Mouse (Mus musculus): ENCODE measurements at regions not wholly inside any gene's neighbourhood (a gene's known extent, or its start where the extent isn't known, plus 50 kb on each side); places are given as distances from the start of the nearest gene placed in this dataset.
"Not testable (repeated sequence)": the region's sequence is repeated elsewhere in the genome, so short reads cannot be mapped to it uniquely, and the experiment has no call there.

GRCm38 (mm10) chr2:79022954-79023353 lies 155.0 kb downstream of the Ube2e3 start:
- no peak for DNase-seq (ENCODE audit: low spot score in 2 of 2)

GRCm38 (mm10) chr2:79025678-79026077 lies 157.8 kb downstream of the Ube2e3 start:
- no peak for DNase-seq (ENCODE audit: low spot score in 2 of 2)

DNA sequence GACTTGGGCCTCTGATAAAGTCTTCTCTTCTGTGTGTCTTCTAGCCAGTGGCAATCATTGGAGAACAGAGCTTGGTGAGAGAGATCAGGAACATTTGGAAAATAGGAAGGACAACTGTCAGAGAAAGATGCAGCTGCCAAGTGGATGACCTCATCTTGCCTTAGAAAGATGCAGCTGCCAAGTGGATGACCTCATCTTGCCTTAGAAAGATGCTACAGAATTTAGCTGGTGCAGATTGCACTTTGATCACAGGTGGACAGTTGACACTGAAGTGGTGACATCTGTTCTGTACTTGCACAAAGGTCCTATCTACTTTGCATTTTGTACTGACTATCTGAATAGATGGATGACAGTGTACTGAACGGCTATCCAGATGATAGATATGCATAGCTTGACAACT lies 163.1 kb downstream of the Ube2e3 start:
- DNase-seq (ENCODE audit: low spot score in 2 of 2), result peak in 1 of 2 experiments; percentile 6

DNA sequence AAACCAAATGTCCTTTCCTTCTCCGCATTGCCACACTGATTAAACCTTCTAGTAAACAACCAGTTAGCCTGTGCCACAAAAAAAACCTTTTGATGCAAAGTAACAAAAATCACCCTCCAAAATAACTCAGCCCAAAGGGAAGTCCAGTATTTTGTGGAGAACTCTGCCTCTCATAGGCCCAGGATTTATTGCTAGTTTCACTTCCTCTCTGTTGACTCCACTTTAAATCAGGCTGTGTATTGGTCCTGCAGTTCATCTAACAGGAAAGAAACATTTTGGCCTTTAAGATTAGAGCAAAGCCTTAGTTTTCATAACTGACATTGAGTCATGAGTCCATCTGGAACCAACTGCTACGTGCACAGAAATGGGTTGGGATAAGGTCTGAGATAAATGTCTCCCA lies 168.4 kb downstream of the Ube2e3 start:
- no peak for DNase-seq (ENCODE audit: low spot score in 2 of 2)

GRCm38 (mm10) chr2:79038624-79039023 lies 170.7 kb downstream of the Ube2e3 start:
- DNase-seq (ENCODE audit: low spot score in 2 of 2), result no peak

DNA sequence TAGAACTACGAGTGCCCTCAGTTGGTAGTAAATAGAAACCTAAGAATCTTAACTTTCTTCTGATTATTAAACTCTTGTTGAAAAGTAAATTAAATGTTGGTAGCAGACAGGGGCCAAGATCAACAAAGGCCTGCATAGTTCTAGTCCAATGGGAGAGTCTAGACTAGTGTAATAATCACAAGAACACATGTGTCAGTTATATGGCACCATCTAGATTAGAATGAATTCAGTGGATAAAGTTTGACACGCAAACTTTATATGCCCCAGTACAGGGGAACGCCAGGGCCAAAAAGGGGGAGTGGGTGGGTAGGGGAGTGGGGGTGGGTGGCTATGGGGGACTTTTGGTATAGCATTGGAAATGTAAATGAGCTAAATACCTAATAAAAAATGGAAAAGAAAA lies 176.9 kb downstream of the Ube2e3 start:
- not testable (repeated sequence) for DNase-seq (ENCODE audit: low spot score in 2 of 2)

GRCm38 (mm10) chr2:79045508-79045907 lies 177.6 kb downstream of the Ube2e3 start:
- no peak for DNase-seq (ENCODE audit: low spot score in 2 of 2)

DNA sequence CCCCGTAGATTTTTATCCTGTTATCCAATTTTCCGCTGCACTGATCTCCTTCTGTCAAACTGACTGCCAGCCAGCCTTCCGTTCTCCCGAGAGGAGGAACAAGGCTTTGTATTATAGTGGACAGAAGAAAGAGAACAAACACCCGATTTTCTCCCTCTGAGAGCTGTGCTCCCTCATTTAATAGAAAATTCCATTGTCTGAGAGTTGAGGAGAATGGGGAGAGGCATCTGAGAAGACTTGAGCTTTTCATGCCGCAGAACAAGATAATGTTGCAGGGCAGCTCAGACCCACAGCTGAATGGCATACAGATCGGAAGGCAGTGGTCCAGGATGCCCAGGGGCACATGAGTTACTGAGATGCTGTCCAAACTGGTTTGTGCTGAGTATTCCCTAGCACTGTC lies 180.1 kb downstream of the Ube2e3 start:
- DNase-seq (ENCODE audit: low spot score in 2 of 2), result no peak

DNA sequence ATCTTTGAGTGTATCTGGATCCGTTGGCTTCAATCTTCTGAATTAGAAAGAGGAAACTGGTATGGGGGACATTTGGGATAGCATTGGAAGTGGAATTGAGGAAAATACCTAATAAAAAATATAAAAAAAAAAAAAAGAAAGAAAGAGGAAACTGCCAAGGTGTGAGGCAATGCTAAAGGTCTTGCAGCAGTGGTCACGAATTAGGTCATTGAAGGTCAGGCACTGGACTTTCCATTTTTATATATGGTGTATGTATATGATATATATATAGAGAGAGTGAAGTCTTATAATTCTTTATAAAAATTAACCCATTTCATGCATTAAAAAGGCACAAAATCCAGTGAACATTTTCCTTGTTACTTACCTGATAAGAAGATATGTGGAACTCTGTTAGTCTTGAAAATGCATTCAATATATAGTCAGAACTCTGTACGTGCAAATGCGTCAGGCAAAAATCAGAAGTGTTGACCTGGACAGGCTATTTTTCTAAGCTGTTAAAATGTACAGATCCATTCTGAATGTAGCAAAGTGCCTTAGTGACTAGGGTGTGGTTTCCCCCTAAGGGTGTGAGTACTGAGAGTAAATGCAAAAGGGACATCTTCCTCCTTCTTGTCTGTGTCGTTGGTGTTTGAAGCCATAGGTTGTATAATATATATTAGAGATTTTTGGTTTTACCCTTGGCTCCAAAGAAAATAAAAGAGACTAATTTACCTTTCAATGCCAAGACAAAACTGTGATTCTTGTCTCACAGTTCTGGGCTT lies 181.0 kb downstream of the Ube2e3 start:
- no peak for DNase-seq (ENCODE audit: low spot score in 2 of 2)

GRCm38 (mm10) chr2:79050495-79051046 lies 182.6 kb downstream of the Ube2e3 start:
- no peak for DNase-seq (ENCODE audit: low spot score in 2 of 2)

DNA sequence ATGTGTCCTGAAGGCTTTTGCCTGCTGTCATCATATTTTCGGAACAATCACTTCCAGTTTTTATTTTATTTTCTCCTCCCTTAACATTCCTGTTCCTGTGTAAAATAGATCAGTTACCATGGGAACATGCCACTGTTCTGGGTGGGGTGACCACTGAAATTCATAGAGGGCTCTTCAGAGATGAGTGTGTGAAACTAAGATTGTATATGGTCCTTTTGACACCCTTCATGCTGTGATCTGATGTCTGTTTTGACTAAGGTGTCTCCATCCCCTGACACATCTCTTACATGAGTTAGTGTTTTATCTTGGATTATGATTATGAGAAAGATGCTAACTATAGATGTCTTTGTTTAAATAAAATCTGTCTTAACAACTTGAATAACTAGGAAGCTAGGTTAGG lies 184.3 kb downstream of the Ube2e3 start:
- no peak for DNase-seq (ENCODE audit: low spot score in 2 of 2)

GRCm38 (mm10) chr2:79056138-79056537 lies 188.2 kb downstream of the Ube2e3 start:
- DNase-seq (ENCODE audit: low spot score in 2 of 2), result peak in 1 of 2 experiments; percentile 26

GRCm38 (mm10) chr2:79059115-79059943 lies 191.4 kb downstream of the Ube2e3 start:
- no peak for DNase-seq (ENCODE audit: low spot score in 2 of 2)

DNA sequence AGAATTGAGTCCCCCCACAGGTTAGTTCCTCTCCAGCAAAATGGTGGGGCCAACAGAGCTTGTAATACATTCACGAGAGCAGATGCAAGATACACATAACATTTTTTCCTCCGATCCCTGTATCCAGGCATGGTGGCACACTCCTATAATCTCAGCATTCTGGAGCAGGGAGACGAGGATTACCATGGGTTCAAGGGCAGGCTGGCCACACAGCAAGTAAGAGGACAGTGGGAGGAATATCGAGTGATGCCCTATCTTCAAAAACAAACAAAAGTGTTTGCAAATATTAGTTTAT lies 192.0 kb downstream of the Ube2e3 start:
- DNase-seq (ENCODE audit: low spot score in 2 of 2), result no peak

DNA sequence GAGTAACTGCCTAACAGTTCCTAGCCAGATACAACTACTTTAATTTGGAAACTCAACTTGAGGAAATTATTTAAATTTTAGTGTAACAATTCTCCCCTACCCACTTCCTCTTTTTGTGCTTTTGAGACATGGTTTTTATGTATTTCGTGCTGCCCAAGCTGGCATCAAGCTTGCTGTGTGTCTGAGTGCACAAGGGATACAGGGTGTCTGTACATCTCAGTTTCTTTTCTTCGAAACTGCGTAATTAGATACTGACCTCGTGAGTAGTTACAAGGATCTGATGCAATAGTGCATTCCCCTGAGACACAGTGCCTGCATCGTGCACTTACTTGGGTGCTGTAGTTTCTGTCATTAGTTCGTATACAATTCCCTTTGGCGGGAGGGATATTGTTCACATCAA lies 192.4 kb downstream of the Ube2e3 start:
- no peak for DNase-seq (ENCODE audit: low spot score in 2 of 2)

DNA sequence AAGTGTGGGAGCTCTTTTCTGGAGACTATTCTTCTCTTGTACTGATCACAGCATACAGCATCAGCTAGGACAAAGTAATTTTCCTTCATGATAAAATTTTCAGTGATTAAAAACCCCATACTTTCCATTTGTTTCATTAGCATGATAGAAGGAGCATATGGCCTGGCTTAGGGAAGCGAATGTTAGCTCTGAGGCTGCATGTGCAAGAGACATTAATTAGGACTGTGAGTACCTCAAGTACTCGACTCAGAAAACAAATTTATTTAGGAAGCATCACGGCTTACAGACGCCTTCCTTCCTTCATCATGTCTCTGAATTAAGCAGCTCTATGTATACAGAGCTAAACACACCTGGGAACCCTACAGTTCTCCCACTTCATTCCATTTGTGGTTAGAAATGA lies 193.6 kb upstream of the Itga4 start:
- DNase-seq (ENCODE audit: low spot score in 2 of 2), result no peak

- DNase-seq (ENCODE audit: low spot score in 2 of 2), result no peak
These were observed 193.0 kb upstream of the Itga4 start for GRCm38 (mm10) chr2:79062196-79062636.

- DNase-seq (ENCODE audit: low spot score in 2 of 2), result no peak
These were observed 191.6 kb upstream of the Itga4 start for GRCm38 (mm10) chr2:79063641-79064040.

DNA sequence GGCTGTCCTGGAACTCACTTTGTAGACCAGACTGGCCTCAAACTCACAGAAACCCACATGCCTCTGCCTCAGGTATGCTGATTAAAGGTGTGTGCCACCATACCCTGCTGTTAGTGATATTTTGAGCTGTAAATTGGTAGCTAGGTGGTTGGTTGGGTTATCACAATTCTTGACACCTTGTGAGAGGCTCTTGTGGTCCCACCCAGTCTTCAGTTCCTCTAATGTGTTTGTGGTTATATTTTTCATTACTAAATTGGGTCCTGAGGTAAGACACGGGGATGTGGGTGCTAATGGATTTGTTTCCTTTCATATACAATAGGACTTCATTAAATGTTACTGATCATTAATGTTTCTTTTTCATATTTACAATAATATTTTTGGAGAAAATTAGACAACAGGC lies 189.9 kb upstream of the Itga4 start:
- DNase-seq (ENCODE audit: low spot score in 2 of 2), result no peak

DNA sequence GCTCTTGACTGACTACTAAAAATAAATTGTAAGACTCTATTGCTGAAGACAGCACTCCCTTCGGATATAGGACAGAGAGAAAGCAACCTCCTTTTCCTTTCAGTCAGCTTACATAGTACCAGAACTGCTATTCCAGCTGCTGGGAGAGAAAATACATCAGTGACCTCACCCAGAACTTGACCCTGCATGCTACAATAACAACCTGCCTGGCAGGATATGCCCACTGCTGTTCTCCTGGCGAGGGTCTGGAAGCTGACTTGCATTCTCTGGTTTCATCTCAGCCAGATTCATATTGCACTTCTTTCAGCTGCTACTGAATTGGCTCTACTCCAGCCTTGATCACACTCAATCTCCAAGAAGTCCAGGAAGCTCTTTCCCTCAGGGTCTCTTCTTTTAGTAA lies 179.1 kb upstream of the Itga4 start:
- DNase-seq (ENCODE audit: low spot score in 2 of 2), result no peak

DNA sequence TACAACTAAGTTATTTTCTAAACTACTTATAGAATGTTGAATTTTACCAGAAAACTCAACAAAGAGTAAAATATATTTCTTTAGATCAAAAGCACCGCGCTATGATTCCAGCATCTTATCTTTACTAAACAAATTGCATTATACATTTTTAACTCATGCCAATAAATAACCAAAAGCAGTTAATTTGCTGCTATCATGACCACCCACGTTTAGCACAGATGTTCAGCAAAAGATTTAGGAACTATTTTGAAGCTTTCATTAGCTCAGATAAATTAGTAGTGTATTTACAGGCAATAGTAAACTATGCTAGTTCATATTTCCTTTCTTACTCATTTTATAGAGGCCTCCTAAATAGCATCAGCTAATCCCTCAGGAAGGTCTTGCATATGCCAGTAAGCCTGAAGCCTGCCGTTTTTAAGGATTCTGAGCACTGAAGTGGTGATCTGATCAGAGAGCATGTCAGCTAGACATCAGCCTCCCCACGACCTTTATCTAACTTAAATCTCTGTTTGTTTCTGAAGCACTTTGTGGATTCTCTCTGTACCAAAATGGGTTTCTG lies 176.3 kb upstream of the Itga4 start:
- DNase-seq (ENCODE audit: low spot score in 2 of 2), result no peak

DNA sequence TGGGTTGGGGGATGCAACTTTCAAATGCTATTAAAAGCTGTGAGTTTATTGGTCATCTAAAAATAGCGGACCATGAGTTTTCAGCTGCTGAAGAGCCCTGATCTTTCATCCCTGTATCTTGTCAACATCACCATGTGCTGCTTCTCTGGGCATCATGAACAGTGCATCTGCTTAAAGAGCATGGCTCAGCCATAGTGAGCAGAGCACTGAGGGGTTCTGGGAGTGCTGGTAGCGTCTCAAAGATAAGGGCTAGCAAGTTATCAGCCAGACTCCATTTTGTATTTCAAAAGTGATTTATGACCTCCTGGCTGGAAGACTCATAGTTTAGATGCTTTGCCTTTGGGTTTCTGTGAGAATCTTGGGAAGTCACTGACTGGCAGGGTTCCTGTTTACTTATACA lies 173.5 kb upstream of the Itga4 start:
- no peak for DNase-seq (ENCODE audit: low spot score in 2 of 2)

DNA sequence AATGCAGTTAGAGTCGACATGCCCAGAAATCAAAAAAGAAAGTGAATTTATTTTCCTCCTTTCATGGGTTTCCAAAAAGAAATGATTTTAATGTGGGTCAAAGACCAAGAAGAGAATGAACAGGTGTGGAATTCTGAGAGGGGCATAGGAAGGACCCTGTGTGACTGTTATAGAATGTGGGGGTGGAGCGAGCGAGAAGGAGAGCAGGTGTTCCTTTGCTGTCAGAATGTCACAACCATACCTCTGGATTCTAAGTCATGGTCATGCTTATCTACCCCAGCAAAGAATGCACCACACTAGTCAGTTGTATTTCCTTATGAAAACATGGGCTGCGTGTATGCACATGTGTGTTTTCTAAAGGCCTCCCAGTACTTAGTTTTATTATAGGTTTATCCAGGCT lies 168.9 kb upstream of the Itga4 start:
- no peak for DNase-seq (ENCODE audit: low spot score in 2 of 2)

Data from frontal cortex, postnatal 36 days (tissue).